Mouse (Mus musculus) G1E (cell line): Measurements from ENCODE around the gene Jph2.

Source experiments
- CTCF ChIP-seq: IDR thresholded peaks from 2 replicates; pipeline ENCODE4 v1.5.1; 2012; ENCODE audit warnings: low read depth, low read length, inconsistent platforms, mixed read lengths
- GATA1 ChIP-seq: IDR thresholded peaks from 2 replicates; pipeline ENCODE4 v1.6.1; 2012; ENCODE audit warnings: borderline replicate concordance, low read length, inconsistent platforms, mixed read lengths

- TF ChIP-seq GATA1 (no peak), CTCF (no peak)
Observed at GRCm38 (mm10) chr2:163422895-163423660, 25.3 kb upstream of the Jph2 start.
